Mouse (Mus musculus): ENCODE results near the gene Brf1. TPM values are rescaled to one million over a fixed set of nuclear protein-coding genes. Genes with fewer than 3 reads are reported as not detected.
A peak's percentile ranks its signal among the peaks of the same experiment; 100 is the strongest.

Brf1 gene
- polyA plus RNA-seq, 1 experiment = 27.2 TPM

- peak; percentile 30 for TF ChIP-seq MYOD1 (IDR thresholded peaks at IDR 0.05; ENCODE audit: control insufficient read depth, insufficient read length, low read depth)
- TF ChIP-seq CTCF (IDR thresholded peaks at IDR 0.05; ENCODE audit: control insufficient read depth, insufficient read depth, insufficient read length) = no peak
- no peak for TF ChIP-seq CEBPB (IDR thresholded peaks at IDR 0.05; ENCODE audit: low read depth)
- peak; percentile 53 for TF ChIP-seq USF1 (IDR thresholded peaks at IDR 0.05; ENCODE audit: low read depth)
- no peak for TF ChIP-seq FOSL1 (IDR thresholded peaks at IDR 0.05; ENCODE audit: insufficient read depth, low read length, poor library complexity, severe bottlenecking)
- H3K4me3 ChIP-seq (ENCODE audit: insufficient read depth, poor library complexity, severe bottlenecking) = no peak overlapping the region
- no peaks in the 10 kb centered on the region for H3K27me3 ChIP-seq (ENCODE audit: control insufficient read depth, insufficient read depth, insufficient read length)
- peaks cover 98% of the 10 kb centered on the region for H3K79me2 ChIP-seq (ENCODE audit: control insufficient read depth, insufficient read depth)
- peaks cover 79% of the 10 kb centered on the region for H3K79me3 ChIP-seq (ENCODE audit: low read depth)
- no peak overlapping the region for H3ac ChIP-seq (ENCODE audit: control insufficient read depth, insufficient read length, low read depth)
- H3K36me3 ChIP-seq (ENCODE audit: control insufficient read depth, insufficient read depth) = peaks cover 39% of the 10 kb centered on the region
Observed at GRCm38 (mm10) chr12:113028067-113028466, 27.6 kb upstream of the Brf1 start.

GRCm38 (mm10) chr12:113027495-113027894, 27.0 kb upstream of the Brf1 start:
- TF ChIP-seq CEBPB (IDR thresholded peaks at IDR 0.05; ENCODE audit: low read depth) (no peak), MYOD1 (IDR thresholded peaks at IDR 0.05; ENCODE audit: control insufficient read depth, insufficient read length, low read depth) (peak; percentile 84), FOSL1 (IDR thresholded peaks at IDR 0.05; ENCODE audit: insufficient read depth, low read length, poor library complexity, severe bottlenecking) (peak; percentile 48), MYOG (IDR thresholded peaks at IDR 0.05; ENCODE audit: control insufficient read depth, extremely low read depth, insufficient read length) (no peak), CTCF (IDR thresholded peaks at IDR 0.05; ENCODE audit: control insufficient read depth, insufficient read depth, insufficient read length) (no peak), MAX (IDR thresholded peaks at IDR 0.05) (no peak), USF1 (IDR thresholded peaks at IDR 0.05; ENCODE audit: low read depth) (peak; percentile 38)
- Histone ChIP-seq H3K79me3 (ENCODE audit: low read depth) (peaks cover 73% of the 10 kb centered on the region), H3K27me3 (ENCODE audit: control insufficient read depth, insufficient read depth, insufficient read length) (no peaks in the 10 kb centered on the region)

GRCm38 (mm10) chr12:113026557-113026956, 26.1 kb upstream of the Brf1 start:
- Histone ChIP-seq H3K79me2 (ENCODE audit: control insufficient read depth, insufficient read depth) (peaks cover 90% of the 10 kb centered on the region), H3K36me3 (ENCODE audit: control insufficient read depth, insufficient read depth) (peaks cover 39% of the 10 kb centered on the region), H3K4me3 (ENCODE audit: insufficient read depth, poor library complexity, severe bottlenecking) (no peak overlapping the region), H3K27me3 (ENCODE audit: control insufficient read depth, insufficient read depth, insufficient read length) (no peaks in the 10 kb centered on the region), H3ac (ENCODE audit: control insufficient read depth, insufficient read length, low read depth) (no peak overlapping the region), H3K79me3 (ENCODE audit: low read depth) (peaks cover 67% of the 10 kb centered on the region)
- no peak for TF ChIP-seq MYOG (IDR thresholded peaks at IDR 0.05; ENCODE audit: control insufficient read depth, extremely low read depth, insufficient read length)
- TF ChIP-seq MAX (IDR thresholded peaks at IDR 0.05) = no peak
- TF ChIP-seq USF1 (IDR thresholded peaks at IDR 0.05; ENCODE audit: low read depth) = no peak
- TF ChIP-seq CEBPB (IDR thresholded peaks at IDR 0.05; ENCODE audit: low read depth) = no peak
- no peak for TF ChIP-seq MYOD1 (IDR thresholded peaks at IDR 0.05; ENCODE audit: control insufficient read depth, insufficient read length, low read depth)
- TF ChIP-seq FOSL1 (IDR thresholded peaks at IDR 0.05; ENCODE audit: insufficient read depth, low read length, poor library complexity, severe bottlenecking) = no peak
- TF ChIP-seq CTCF (IDR thresholded peaks at IDR 0.05; ENCODE audit: control insufficient read depth, insufficient read depth, insufficient read length) = no peak

More at GRCm38 (mm10) chr12:113027495-113027894, 27.0 kb upstream of the Brf1 start:
- no peak overlapping the region for H3ac ChIP-seq (ENCODE audit: control insufficient read depth, insufficient read length, low read depth)
- peaks cover 92% of the 10 kb centered on the region for H3K79me2 ChIP-seq (ENCODE audit: control insufficient read depth, insufficient read depth)
- H3K4me3 ChIP-seq (ENCODE audit: insufficient read depth, poor library complexity, severe bottlenecking) = no peak overlapping the region
- H3K36me3 ChIP-seq (ENCODE audit: control insufficient read depth, insufficient read depth) = peaks cover 39% of the 10 kb centered on the region

GRCm38 (mm10) chr12:113023082-113023481, 22.6 kb upstream of the Brf1 start:
- H3K79me3 ChIP-seq (ENCODE audit: low read depth) = peaks cover 72% of the 10 kb centered on the region
- H3ac ChIP-seq (ENCODE audit: control insufficient read depth, insufficient read length, low read depth) = peak overlapping the region; percentile 47
- H3K79me2 ChIP-seq (ENCODE audit: control insufficient read depth, insufficient read depth) = peaks cover 87% of the 10 kb centered on the region
- no peaks in the 10 kb centered on the region for H3K27me3 ChIP-seq (ENCODE audit: control insufficient read depth, insufficient read depth, insufficient read length)
- TF ChIP-seq USF1 (IDR thresholded peaks at IDR 0.05; ENCODE audit: low read depth) (peak; percentile 80), MAX (IDR thresholded peaks at IDR 0.05) (peak; percentile 79), FOSL1 (IDR thresholded peaks at IDR 0.05; ENCODE audit: insufficient read depth, low read length, poor library complexity, severe bottlenecking) (peak; percentile 99), CEBPB (IDR thresholded peaks at IDR 0.05; ENCODE audit: low read depth) (peak; percentile 70), CTCF (IDR thresholded peaks at IDR 0.05; ENCODE audit: control insufficient read depth, insufficient read depth, insufficient read length) (no peak), MYOD1 (IDR thresholded peaks at IDR 0.05; ENCODE audit: control insufficient read depth, insufficient read length, low read depth) (peak; percentile 89), MYOG (IDR thresholded peaks at IDR 0.05; ENCODE audit: control insufficient read depth, extremely low read depth, insufficient read length) (no peak)
- H3K4me3 ChIP-seq (ENCODE audit: insufficient read depth, poor library complexity, severe bottlenecking) = no peak overlapping the region
- peaks cover 55% of the 10 kb centered on the region for H3K36me3 ChIP-seq (ENCODE audit: control insufficient read depth, insufficient read depth)

GRCm38 (mm10) chr12:113021488-113021887, 21.0 kb upstream of the Brf1 start:
- Histone ChIP-seq H3ac (ENCODE audit: control insufficient read depth, insufficient read length, low read depth) (no peak overlapping the region), H3K79me3 (ENCODE audit: low read depth) (peaks cover 73% of the 10 kb centered on the region), H3K27me3 (ENCODE audit: control insufficient read depth, insufficient read depth, insufficient read length) (no peaks in the 10 kb centered on the region), H3K4me3 (ENCODE audit: insufficient read depth, poor library complexity, severe bottlenecking) (no peak overlapping the region), H3K79me2 (ENCODE audit: control insufficient read depth, insufficient read depth) (peaks cover 87% of the 10 kb centered on the region), H3K36me3 (ENCODE audit: control insufficient read depth, insufficient read depth) (peaks cover 47% of the 10 kb centered on the region)
- TF ChIP-seq CEBPB (IDR thresholded peaks at IDR 0.05; ENCODE audit: low read depth) (no peak), MYOD1 (IDR thresholded peaks at IDR 0.05; ENCODE audit: control insufficient read depth, insufficient read length, low read depth) (peak; percentile 63), FOSL1 (IDR thresholded peaks at IDR 0.05; ENCODE audit: insufficient read depth, low read length, poor library complexity, severe bottlenecking) (no peak), USF1 (IDR thresholded peaks at IDR 0.05; ENCODE audit: low read depth) (no peak), CTCF (IDR thresholded peaks at IDR 0.05; ENCODE audit: control insufficient read depth, insufficient read depth, insufficient read length) (no peak), MYOG (IDR thresholded peaks at IDR 0.05; ENCODE audit: control insufficient read depth, extremely low read depth, insufficient read length) (no peak), MAX (IDR thresholded peaks at IDR 0.05) (peak; percentile 65)

Data from C2C12 (cell line).